Mouse (Mus musculus) forebrain, embryonic 12.5 days (tissue): ENCODE results near the gene Praf2. TPM values are rescaled to one million over a fixed set of nuclear protein-coding genes. Genes with fewer than 3 reads are reported as not detected.
A peak's percentile ranks its signal among the peaks of the same experiment; 100 is the strongest.
"Not testable (repeated sequence)": the region's sequence is repeated elsewhere in the genome, so short reads cannot be mapped to it uniquely, and the experiment has no call there.

Experiments used
- ATAC-seq: fragments of 200-750 bp; cut with Nextera tagmentation; 2 replicates; pipeline ENCODE4 v1.8.0; 2017; ENCODE audit warnings: moderate TSS enrichment; ENCODE audit not compliant: low FRiP score
- H3K27ac ChIP-seq: fragments of 300-500 bp; sonication (generic); 2 replicates; pipeline ENCODE4 v1.5.1; 2016; ENCODE audit warnings: mild to moderate bottlenecking
- H3K27me3 ChIP-seq: fragments of 300-500 bp; sonication (generic); 2 replicates; pipeline ENCODE4 v1.6.1; 2016; ENCODE audit warnings: mild to moderate bottlenecking
- H3K36me3 ChIP-seq: fragments of 300-500 bp; sonication (generic); replicated peaks from 2 replicates; pipeline ENCODE4 v1.6.1; 2016; ENCODE audit warnings: mild to moderate bottlenecking
- H3K4me1 ChIP-seq: fragments of 300-500 bp; sonication (generic); 2 replicates; pipeline ENCODE4 v1.6.1; 2016
- H3K4me2 ChIP-seq: fragments of 300-500 bp; sonication (generic); 2 replicates; pipeline ENCODE4 v1.6.1; 2016; ENCODE audit warnings: mild to moderate bottlenecking, moderate library complexity
- H3K4me3 ChIP-seq: fragments of 300-500 bp; sonication (generic); replicated peaks from 2 replicates; pipeline ENCODE4 v1.5.1; 2016; ENCODE audit warnings: mild to moderate bottlenecking
- H3K9ac ChIP-seq: fragments of 300-500 bp; sonication (generic); 2 replicates; pipeline ENCODE4 v1.6.1; 2016; ENCODE audit warnings: mild to moderate bottlenecking
- H3K9me3 ChIP-seq: fragments of 300-500 bp; sonication (generic); 2 replicates; pipeline ENCODE4 v1.6.1; 2016
- WGBS: fragments of 180-500 bp; shearing (Covaris S2); methylation state at CpG from one replicate; pipeline ENCODE4 v1.1.7; 2016; 5-methylcytosine and 5-hydroxymethylcytosine counted together
- polyA plus RNA-seq: library from polyadenylated mRNA; unstranded; fragments of >200 nt; fragmentation: Nextera tagmentation; extraction: Ambion mirVana; gene quantifications from 2 replicates; pipeline ENCODE4 v1.2.1, GENCODE M21; 2016

Praf2 gene
- polyA plus RNA-seq: 79.5 and 84.7 TPM in 2 replicates

DNA sequence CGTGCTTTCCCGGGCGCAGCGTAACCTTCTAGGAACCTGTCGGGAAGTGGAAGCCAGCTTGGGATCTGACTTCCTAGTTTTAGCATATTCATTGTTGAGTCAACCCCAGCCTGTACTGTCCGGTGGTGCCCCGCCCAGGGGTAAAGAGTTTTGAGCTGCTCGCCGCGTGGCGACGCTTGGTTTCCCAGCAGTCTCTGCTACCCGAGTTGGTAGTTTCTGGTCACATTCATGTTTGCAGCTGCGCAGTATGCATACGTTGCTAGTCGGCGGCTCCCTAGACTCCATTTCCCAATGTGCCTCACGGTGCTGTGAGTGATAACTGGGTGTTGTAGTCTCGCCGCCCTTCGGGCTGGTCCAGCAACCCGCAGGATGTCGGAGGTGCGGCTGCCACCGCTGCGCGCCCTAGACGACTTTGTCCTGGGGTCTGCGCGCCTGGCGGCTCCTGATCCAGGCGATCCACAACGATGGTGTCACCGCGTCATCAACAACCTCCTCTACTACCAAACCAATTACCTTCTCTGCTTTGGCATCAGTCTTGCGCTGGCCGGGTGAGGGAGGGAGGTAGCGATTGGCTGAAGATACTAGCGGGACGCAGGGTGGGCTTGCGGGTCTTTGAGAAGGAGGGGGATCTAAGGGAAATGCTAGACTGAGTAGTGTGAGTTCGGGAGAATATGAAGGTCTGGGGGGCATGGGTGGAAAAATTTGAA, at the start of gene Praf2:
Gene Praf2, plus strand, starts transcription at position 225 of the 707 bp plus-strand sequence.
- H3K36me3 ChIP-seq: peaks cover 11% of the 10 kb centered on the region; the same call in 1 of the 2 replicates
- H3K9me3 ChIP-seq: no peaks in the 10 kb centered on the region
- peak; percentile 95 for ATAC-seq
- WGBS: 18% methylated on average over 42 of the region's 42 CpGs
- no peaks in the 10 kb centered on the region for H3K27me3 ChIP-seq
- H3K4me1 ChIP-seq: peaks cover 11% of the 10 kb centered on the region
- peak within 1 kb of the TSS; percentile 49 for H3K4me3 ChIP-seq
- peak within 1 kb of the TSS; percentile 50 for H3K9ac ChIP-seq
- peak within 1 kb of the TSS; percentile 55 for H3K4me2 ChIP-seq
- 0 out of 2 replicates have a peak within 1 kb of the TSS, but pooled peaks have one; percentile 46 for H3K27ac ChIP-seq

GRCm38 (mm10) chrX:7678986-7679385, 49.3 kb upstream of the Praf2 start:
- no peaks in the 10 kb centered on the region; the same call in 1 of the 2 replicates for H3K27me3 ChIP-seq
- ATAC-seq: no peak
- H3K9ac ChIP-seq: no peak overlapping the region
- H3K36me3 ChIP-seq: no peaks in the 10 kb centered on the region
- H3K4me3 ChIP-seq: no peak overlapping the region
- H3K4me2 ChIP-seq: no peak overlapping the region
- no peak overlapping the region for H3K27ac ChIP-seq
- 34% methylated on average over 3 of the region's 3 CpGs for WGBS
- 0 out of 2 replicates have a peak, but pooled peaks cover 2% of the 10 kb centered on the region for H3K9me3 ChIP-seq
- no peaks in the 10 kb centered on the region for H3K4me1 ChIP-seq

DNA sequence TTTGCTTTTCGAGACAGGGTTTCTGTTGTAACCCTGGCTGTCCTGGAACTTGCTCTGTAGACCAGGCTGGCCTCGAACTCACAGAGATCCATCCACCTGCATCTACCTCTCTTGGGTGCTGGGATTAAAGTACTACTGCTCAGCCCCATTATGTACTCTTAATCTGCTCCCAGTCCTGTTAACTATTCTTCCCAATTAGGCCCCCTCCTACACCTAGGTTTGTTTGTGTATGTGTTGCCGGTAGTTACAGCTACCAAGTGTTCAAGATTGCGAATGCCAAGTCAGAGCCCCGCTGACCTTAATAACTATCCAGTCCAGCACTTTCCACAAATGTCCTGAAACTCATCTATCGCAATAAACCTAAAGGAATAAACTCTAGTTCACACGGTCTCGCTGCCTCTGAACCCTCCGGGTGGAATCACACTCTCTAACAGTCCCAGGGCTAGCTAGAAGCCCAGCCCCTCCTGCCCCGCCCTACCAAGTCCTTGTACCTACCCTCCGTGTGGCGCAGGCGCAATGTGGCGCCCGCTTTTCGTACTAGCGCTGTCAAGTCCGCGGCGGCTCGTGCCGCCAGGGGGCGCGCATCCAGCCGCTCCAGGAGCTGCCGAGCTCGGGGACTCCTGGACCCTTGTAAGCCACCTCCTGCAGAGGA, 48.7 kb upstream of the Praf2 start:
- no peaks in the 10 kb centered on the region for H3K4me1 ChIP-seq
- H3K36me3 ChIP-seq: no peaks in the 10 kb centered on the region
- 0 out of 2 replicates have a peak, but pooled peaks cover 2% of the 10 kb centered on the region for H3K9me3 ChIP-seq
- H3K27me3 ChIP-seq: no peaks in the 10 kb centered on the region; the same call in 1 of the 2 replicates
- ATAC-seq: peak; percentile 94
- WGBS: 17% methylated on average over 27 of the region's 27 CpGs
- peak overlapping the region; percentile 52 for H3K4me2 ChIP-seq
- peak overlapping the region; percentile 29 for H3K4me3 ChIP-seq
- H3K27ac ChIP-seq: no peak overlapping the region
- H3K9ac ChIP-seq: no peak overlapping the region

DNA sequence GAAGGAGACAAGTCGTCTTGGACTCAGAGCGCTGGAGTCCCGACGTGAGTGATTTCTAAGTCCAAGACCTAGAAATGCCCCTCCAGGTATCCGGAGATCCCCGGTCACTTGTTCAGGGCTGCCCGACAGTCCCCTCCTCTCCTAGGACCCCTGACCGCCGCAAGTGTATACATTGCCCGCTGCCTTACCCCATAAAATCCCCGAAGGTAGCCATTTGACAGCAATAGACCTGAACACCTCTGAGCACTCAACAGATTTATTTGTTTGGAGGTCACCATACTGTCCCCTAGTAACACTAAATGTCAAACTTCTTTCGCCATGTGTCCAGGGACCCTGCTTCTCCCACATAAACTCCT, 48.2 kb upstream of the Praf2 start:
- no peak overlapping the region for H3K9ac ChIP-seq
- H3K9me3 ChIP-seq: 0 out of 2 replicates have a peak, but pooled peaks cover 2% of the 10 kb centered on the region
- ATAC-seq: peak; percentile 53
- H3K4me1 ChIP-seq: no peaks in the 10 kb centered on the region
- H3K36me3 ChIP-seq: no peaks in the 10 kb centered on the region
- H3K27ac ChIP-seq: no peak overlapping the region
- no peaks in the 10 kb centered on the region; the same call in 1 of the 2 replicates for H3K27me3 ChIP-seq
- WGBS: 30% methylated on average over 11 of the region's 12 CpGs
- peak overlapping the region; percentile 52 for H3K4me2 ChIP-seq
- peak overlapping the region; percentile 29 for H3K4me3 ChIP-seq

- no peaks in the 10 kb centered on the region for H3K36me3 ChIP-seq
- H3K4me3 ChIP-seq: peak within 1 kb of the TSS; percentile 29; the same call in 1 of the 2 replicates
- no peaks in the 10 kb centered on the region; the same call in 1 of the 2 replicates for H3K27me3 ChIP-seq
- H3K9me3 ChIP-seq: no peaks in the 10 kb centered on the region
- H3K9ac ChIP-seq: no peak within 1 kb of the TSS
- H3K27ac ChIP-seq: no peak within 1 kb of the TSS
- WGBS: 72% methylated on average over 14 of the region's 14 CpGs
- ATAC-seq: no peak
- peak within 1 kb of the TSS; percentile 52 for H3K4me2 ChIP-seq
- H3K4me1 ChIP-seq: no peaks in the 10 kb centered on the region
These were observed 47.4 kb upstream of the Praf2 start, which contains the start of gene Magix for GRCm38 (mm10) chrX:7680864-7681263. TSS of gene Magix (minus strand) at chrX:7681251.

DNA sequence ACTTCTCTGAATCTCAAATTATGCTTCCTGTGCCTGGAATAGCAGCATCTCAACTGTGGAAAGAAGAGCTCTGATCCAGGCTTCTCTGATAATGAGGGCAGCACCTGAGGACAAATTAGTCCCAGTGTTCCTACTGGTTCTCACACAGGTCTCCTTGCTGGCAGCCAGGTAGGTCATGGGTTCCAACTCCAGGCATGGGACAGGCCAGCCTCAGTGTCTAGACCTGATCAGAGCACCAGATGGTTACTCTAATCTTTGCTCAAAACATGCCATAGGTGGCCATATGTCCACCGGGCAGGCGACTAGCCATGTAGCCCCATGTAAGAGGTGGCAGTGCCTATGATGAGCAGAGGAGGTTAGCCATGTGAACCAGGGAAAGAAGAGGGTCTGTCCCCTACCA, 39.9 kb upstream of the Praf2 start:
- no peaks in the 10 kb centered on the region for H3K27me3 ChIP-seq
- no peak overlapping the region for H3K4me2 ChIP-seq
- no peaks in the 10 kb centered on the region for H3K9me3 ChIP-seq
- H3K27ac ChIP-seq: no peak overlapping the region
- H3K9ac ChIP-seq: no peak overlapping the region
- H3K4me3 ChIP-seq: no peak overlapping the region
- 86% methylated on average over 2 of the region's 2 CpGs for WGBS
- H3K36me3 ChIP-seq: no peaks in the 10 kb centered on the region
- no peaks in the 10 kb centered on the region for H3K4me1 ChIP-seq
- ATAC-seq: no peak

GRCm38 (mm10) chrX:7690486-7690885, 37.8 kb upstream of the Praf2 start:
- no peaks in the 10 kb centered on the region for H3K36me3 ChIP-seq
- H3K27ac ChIP-seq: no peak overlapping the region
- WGBS: 62% methylated on average over 3 of the region's 3 CpGs
- H3K4me3 ChIP-seq: no peak overlapping the region
- H3K9ac ChIP-seq: no peak overlapping the region
- H3K4me2 ChIP-seq: no peak overlapping the region
- no peak for ATAC-seq
- no peaks in the 10 kb centered on the region for H3K27me3 ChIP-seq
- H3K9me3 ChIP-seq: no peaks in the 10 kb centered on the region
- H3K4me1 ChIP-seq: no peaks in the 10 kb centered on the region

- Histone ChIP-seq H3K4me1 (no peaks in the 10 kb centered on the region; the same call in 1 of the 2 replicates), H3K27ac (no peak overlapping the region), H3K4me2 (no peak overlapping the region), H3K4me3 (no peak overlapping the region), H3K9me3 (no peaks in the 10 kb centered on the region), H3K36me3 (no peaks in the 10 kb centered on the region), H3K27me3 (no peaks in the 10 kb centered on the region), H3K9ac (no peak overlapping the region)
- 42% methylated on average over 4 of the region's 4 CpGs for WGBS
- no peak for ATAC-seq
These were observed 35.4 kb upstream of the Praf2 start for GRCm38 (mm10) chrX:7692862-7693261.

GRCm38 (mm10) chrX:7696520-7696919, 31.7 kb upstream of the Praf2 start:
- Histone ChIP-seq H3K4me1 (peaks cover 4% of the 10 kb centered on the region; the same call in 1 of the 2 replicates), H3K4me2 (peak overlapping the region; percentile 35), H3K9ac (no peak overlapping the region), H3K4me3 (peak overlapping the region; percentile 57; the same call in 1 of the 2 replicates), H3K27me3 (no peaks in the 10 kb centered on the region), H3K36me3 (no peaks in the 10 kb centered on the region; the same call in 1 of the 2 replicates), H3K9me3 (no peaks in the 10 kb centered on the region), H3K27ac (no peak overlapping the region)
- peak; percentile 55; the same call in 1 of the 2 replicates for ATAC-seq
- WGBS: 45% methylated on average over 6 of the region's 6 CpGs

DNA sequence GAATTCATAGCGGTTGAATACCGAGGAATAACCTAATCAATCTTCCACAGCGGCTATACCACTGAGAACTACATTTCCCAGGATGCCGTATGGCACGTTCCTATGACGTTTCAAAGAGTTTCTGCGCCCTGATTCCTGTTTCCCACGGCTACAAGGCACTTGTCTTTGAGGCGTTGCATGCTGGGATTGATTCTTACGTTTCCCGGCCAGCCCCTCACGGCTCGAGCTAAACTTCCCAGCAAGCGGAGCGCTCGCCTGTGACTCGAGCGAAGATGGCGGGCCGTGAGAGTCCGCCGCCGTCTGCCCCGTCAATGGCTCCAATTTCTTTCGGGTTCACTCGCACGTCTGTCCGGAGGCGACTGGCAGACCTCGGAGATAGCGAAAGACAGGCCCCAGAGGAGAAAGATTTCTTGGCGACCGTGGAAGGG, 31.3 kb upstream of the Praf2 start, which contains the start of gene Gpkow:
Gene Gpkow, plus strand, starts transcription at position 178 of the 428 bp plus-strand sequence.
- Histone ChIP-seq H3K9me3 (no peaks in the 10 kb centered on the region), H3K27ac (no peak within 1 kb of the TSS)
- 18% methylated on average over 33 of the region's 33 CpGs for WGBS

GRCm38 (mm10) chrX:7713764-7714134, 14.5 kb upstream of the Praf2 start:
- not testable (repeated sequence) for H3K4me1 ChIP-seq, H3K27ac ChIP-seq, H3K9ac ChIP-seq, H3K36me3 ChIP-seq, H3K9me3 ChIP-seq, H3K27me3 ChIP-seq, ATAC-seq
- Histone ChIP-seq H3K4me3 (peak overlapping the region; percentile 33), H3K4me2 (peak overlapping the region; percentile 46)
- 28% methylated on average over 6 of the region's 12 CpGs for WGBS

More for the DNA sequence above, 31.3 kb upstream of the Praf2 start, which contains the start of gene Gpkow:
- ATAC-seq: peak; percentile 94
- peak within 1 kb of the TSS; percentile 58 for H3K9ac ChIP-seq
- no peaks in the 10 kb centered on the region; the same call in 1 of the 2 replicates for H3K36me3 ChIP-seq
- peak within 1 kb of the TSS; percentile 56 for H3K4me2 ChIP-seq
- peaks cover 4% of the 10 kb centered on the region; the same call in 1 of the 2 replicates for H3K4me1 ChIP-seq
- no peaks in the 10 kb centered on the region for H3K27me3 ChIP-seq
- H3K4me3 ChIP-seq: peak within 1 kb of the TSS; percentile 57

DNA sequence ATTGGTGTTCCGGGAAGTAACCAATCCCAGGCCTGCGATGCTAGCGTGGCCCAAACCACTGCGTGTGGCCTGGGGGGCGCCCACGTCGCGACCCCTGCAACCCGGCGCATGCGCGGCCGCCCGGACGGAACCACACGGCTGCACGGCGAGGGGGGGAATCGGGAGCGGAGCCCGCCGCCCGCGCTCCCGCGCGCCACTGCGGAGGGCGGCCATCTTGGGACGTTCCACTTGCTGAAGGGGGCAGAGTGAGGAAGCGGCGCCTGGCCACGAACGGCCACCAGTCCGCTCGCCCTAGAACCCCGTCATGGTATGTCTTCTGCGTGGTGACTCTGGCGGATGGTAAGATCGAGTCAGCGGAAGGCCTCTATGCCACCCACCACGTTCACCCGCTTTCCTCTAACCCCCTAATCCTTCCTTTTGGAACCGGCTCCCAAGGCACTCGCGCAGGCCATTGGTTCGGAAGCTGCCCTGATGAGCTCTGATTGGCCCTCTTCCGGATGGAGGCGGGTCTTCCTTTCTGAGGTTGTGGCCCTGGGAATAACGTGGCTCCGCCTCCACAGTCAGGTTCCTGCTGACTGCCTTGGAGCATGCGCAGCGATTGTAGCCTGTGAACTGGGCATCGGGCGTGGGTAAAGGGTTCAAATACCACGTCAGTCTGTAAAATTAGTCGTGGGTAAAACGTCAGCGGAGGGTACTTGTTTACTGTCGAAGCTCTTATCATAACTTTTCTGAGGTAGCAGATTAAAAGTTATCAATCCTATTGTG, 13.9 kb upstream of the Praf2 start, which contains the start of gene Wdr45:
Gene Wdr45, plus strand, starts transcription at position 199 of the 765 bp plus-strand sequence.
- H3K27ac ChIP-seq: not testable (repeated sequence)

More for the DNA sequence above, 13.9 kb upstream of the Praf2 start, which contains the start of gene Wdr45:
- H3K27me3 ChIP-seq, H3K9ac ChIP-seq, H3K36me3 ChIP-seq, H3K4me1 ChIP-seq, H3K9me3 ChIP-seq: not testable (repeated sequence)
- Histone ChIP-seq H3K4me3 (peak within 1 kb of the TSS; percentile 33), H3K4me2 (peak within 1 kb of the TSS; percentile 46)
- ATAC-seq: peak; percentile 98
- WGBS: 23% methylated on average over 46 of the region's 60 CpGs
